Mouse (Mus musculus): ENCODE results near the gene Kmt2b.

Kmt2b gene

DNA sequence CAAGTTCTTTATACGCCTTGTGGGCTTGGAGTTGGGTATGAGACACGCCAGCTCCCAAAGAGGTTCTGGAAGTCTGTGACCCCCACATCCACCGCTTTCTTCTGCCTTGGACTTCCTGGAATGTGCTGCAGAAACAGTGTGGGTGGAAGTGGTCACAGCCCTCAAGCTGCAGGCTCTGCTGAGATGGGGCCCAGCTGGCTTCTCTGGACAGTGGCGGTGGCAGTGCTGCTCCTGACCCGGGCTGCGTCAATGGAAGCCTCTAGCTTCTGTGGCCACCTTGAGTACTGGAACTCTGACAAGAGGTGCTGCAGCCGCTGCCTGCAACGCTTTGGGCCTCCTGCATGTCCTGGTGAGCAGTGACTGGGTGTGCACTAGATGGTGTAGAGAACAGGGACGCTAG is 22.5 kb downstream of the Kmt2b start:
- no peak for DNase-seq (ENCODE audit: low read depth)

DNA sequence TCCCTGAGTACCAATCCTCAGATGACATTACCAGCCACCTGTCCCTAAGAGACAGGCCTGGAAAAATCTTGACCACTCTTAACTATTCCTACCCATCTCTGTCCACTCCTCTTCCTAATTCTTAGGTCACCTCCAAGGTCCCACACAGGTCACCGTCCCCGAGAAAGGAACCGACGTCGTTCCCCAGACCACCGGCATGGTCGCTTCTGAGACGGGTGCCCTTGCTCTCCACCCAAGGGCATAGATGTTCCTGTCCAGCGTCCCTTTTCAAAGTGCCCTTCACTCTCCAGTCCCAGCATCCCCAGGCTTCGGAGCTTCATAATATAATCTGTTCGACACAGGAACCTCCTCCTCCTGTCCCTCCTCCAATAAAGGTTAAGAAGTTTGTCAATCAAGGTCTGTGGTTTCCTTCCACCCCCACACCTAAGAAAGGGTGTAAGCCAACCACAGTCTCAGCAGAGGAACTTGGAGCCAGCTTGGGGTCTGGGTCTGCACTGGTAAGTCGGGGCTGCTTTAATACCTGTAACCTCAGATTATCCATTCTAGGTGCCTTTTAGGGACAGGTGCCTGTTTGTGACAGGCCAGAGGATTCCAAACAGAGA is 23.5 kb downstream of the Kmt2b start, which contains the start of gene Igflr1:
Gene Igflr1, plus strand, starts transcription at position 458 of the 602 bp plus-strand sequence.
- no peak for DNase-seq (ENCODE audit: low read depth)

DNA sequence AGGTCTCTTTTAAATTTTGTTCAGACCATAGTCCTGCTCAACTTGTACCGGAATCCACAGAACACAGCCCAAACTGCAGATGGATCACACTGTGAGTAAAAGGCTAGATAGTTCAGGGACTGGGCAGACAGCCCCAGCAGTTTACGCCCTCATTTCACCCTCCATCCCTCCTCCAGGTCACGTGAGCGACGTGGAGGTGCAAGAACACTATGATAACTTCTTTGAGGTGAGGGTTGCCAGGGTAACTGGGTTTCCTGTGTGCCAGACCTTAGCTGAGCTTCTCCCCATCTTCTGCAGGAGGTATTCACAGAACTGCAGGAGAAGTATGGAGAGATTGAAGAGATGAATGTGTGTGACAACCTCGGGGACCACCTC is 24.6 kb downstream of the Kmt2b start:
- DNase-seq (ENCODE audit: low read depth), result no peak

DNA sequence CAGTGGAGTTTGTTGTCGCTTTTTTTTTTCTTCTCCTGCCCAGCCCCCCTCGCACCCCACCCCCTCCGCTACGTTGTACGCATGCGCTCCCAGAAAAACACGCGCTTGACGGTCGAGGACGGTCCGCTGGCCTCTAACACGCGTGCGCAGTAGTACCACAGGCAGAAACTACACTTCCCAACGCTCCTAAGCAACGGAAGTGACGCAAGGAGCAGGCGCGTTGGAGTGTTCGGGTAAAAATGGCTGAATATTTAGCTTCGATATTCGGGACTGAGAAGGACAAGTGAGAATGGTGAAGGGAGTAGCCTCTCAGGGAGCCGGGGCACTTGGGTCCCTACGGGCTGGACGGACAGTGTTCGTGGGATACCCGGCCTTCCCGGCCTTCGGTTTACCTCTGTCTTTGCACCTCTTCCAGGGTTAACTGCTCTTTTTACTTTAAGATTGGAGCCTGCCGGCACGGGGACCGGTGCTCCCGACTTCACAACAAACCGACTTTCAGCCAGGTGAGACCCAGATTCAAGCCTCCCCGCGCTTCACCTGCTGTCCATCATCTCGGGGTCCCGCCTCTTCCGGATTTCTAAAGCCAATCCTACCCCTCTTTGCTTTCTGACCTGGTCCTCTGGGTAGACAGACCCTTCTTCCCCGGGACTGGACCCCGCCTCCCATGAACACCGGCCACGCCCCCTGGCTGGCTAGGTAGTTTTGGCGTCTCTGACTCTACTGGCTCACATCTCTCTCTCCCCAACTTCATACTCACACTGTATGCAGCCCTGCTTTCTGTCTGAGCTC is 25.2 kb downstream of the Kmt2b start, which contains the start of the genes U2af1l4, Gm49396 and Psenen:
Gene U2af1l4, plus strand, starts transcription at position 185 of the 789 bp plus-strand sequence.
Gene Gm49396, plus strand, starts transcription at position 228 of the 789 bp plus-strand sequence.
Gene Psenen, minus strand, starts transcription at position 511 of the 789 bp plus-strand sequence.
- peak; percentile 99 for DNase-seq (ENCODE audit: low read depth)

DNA sequence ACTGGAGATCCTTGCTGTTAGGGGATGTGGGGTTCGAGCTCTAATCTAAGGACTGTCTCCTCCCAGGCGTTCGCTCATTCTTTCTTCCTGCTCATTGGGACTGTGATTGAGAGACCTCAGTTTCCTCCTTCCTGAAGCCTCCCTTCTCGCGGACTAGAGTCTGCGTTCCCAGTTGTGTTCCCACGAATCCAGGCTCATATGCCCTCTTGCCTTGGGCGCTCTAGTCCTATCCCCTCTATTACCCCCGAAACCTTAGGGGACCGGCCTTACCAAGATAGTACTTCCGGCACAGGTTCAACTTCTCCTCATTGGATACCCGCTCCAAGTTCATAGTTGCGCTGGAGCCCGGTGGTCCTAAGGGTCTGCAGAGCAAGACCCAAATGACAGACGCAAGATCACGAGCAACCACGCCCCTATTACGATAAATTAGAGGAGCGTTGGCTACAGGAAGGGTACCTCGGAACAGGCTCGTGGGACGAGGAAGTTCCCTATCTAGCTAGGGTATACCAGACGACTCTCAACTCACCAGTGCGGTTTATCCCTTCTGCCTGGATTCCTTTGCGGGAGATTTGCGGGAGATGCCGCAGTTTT is 25.9 kb downstream of the Kmt2b start:
- DNase-seq (ENCODE audit: low read depth), result no peak

DNA sequence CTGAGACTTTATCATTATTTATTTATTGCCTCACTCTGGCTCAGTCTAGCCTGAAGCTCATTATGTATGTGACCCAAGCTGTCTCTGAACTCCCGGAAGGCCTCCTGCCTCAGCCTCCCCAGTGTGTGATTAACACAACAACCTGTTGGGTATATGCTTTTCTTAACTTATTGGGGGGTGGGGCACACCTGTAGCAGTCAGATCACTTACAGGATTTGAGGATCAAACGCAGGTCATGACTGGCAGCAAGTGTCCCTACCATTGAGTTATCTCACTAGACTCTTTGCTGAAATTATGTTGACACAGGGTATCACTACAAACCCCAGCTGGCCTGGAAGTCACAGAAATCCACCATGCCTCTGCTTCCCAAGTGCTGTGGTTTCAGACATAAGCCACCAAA is 28.2 kb downstream of the Kmt2b start:
- no peak for DNase-seq (ENCODE audit: low read depth)

DNA sequence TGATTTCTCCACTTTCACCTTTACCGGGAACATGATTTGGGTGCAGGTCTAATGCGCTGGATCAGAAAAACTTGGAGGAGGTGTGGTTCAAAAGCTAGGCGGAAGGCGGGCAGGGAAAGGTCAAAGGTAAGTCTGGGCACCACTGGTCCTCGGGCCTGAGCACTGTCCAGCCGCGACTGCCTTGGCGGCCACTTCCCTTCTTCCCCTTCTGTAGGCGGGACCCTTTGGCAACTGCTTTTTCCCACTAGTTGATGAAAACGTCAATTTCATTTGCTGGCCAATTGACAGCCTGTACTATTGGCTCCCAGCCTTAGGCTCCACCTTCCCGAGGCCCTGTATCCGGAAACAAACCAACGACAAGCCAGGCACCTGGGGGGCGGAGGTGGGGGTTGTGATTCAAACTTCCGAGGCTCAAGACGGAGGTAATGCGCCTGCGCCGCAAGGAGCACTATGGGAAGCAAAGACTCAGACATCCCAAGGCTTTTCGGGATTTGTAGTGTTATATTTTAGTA is 29.0 kb downstream of the Kmt2b start, which contains the start of gene Lin37:
Gene Lin37, minus strand, starts transcription at position 396 of the 512 bp plus-strand sequence.
- peak; percentile 99 for DNase-seq (ENCODE audit: low read depth)

DNA sequence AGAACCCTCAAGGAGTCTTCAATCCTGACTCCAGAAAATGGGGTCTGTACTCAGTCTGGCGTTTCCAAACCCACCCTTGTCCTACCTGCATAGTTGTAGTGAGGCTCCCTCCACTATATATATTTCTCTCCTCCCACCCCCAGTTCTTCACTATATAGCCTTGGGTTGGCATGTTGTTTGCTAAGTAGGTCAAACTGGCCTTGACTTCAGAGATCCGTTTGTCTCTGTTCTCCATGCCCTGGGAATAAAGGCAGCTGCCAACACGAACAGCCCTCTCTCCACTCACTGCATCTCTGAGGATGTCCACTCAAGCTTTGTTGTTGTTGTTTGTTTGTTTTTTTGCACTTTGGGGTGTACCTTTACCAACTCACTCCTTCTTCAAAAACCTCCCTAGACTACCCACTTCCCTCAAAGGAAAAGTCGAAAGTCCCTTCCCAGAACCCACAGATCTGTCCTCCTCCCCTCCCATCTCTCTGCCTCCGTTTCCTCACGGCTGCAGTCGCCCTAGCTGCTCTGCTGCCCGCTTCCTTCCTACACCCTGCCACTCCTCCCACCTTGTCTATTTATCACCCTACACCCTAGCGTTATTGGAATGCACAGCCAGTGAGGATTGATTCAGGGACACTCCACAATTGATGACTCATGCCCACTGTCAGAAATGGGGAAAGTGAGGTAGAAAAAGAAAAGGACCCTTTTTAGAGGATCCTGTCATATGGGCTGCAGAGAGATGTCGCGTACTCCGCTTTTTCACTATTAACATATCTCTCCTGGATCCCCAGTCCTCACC is 29.7 kb downstream of the Kmt2b start:
- DNase-seq (ENCODE audit: low read depth), result peak; percentile 34

DNA sequence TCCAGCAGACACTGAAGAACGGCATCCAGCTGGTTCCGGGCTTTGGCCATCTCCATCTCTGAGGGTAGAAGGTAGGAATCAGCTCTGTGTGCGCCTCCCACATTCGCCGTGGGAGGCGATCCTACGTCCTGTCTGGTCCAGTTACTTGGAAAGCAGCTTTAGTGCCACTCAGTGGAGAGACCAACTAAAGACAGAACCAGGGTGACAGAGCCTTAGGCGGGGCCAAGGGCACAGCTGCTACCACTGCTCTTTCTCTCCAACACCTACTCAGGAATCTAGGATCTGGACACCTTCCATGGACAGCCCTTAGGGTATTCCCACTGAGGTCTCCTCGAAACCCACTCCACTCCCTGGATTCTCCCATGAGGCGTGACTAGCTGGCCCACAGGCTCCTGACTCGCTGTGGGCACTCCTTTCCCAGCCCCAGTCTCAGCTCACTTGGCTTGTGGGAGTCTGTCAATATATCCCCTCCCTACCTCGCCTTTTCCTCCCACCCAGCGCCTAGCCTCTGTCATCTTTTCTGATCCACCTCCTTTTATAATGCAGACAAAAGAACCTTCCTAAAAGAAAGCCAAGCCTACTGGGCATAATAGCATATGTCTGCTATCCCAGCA is 30.5 kb downstream of the Kmt2b start:
- no peak for DNase-seq (ENCODE audit: low read depth)

DNA sequence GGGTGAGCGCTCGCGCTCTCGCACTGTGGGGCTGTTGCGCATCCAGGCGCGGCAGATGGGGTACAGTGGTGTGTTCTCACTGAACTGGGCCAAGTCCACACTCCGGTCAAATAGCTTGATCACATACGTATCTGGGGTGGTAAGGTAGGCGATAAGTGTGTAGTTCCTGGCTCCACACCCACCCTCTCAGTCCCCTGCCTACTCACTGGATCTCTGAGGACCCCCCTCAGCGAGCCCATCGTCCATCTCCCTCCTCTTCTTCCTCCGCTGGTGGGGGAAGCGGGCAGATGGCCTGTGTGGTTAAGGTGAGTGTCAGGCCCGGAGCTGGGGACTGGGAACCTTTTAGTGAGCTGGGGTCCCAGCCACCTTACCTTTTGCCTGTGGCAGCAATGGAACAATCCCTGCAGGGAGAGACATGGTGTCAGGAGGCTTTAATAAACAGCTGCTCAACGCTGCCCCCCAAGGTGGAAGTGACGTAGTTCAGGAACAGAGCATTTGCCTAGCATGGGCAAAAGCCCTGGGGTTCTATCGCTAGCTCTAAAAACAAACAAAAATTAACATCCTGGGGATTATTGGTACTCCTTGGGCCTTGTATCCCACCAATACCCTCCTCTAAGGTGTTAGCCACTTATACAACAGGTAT is 31.5 kb downstream of the Kmt2b start:
- DNase-seq (ENCODE audit: low read depth), result peak; percentile 52

DNA sequence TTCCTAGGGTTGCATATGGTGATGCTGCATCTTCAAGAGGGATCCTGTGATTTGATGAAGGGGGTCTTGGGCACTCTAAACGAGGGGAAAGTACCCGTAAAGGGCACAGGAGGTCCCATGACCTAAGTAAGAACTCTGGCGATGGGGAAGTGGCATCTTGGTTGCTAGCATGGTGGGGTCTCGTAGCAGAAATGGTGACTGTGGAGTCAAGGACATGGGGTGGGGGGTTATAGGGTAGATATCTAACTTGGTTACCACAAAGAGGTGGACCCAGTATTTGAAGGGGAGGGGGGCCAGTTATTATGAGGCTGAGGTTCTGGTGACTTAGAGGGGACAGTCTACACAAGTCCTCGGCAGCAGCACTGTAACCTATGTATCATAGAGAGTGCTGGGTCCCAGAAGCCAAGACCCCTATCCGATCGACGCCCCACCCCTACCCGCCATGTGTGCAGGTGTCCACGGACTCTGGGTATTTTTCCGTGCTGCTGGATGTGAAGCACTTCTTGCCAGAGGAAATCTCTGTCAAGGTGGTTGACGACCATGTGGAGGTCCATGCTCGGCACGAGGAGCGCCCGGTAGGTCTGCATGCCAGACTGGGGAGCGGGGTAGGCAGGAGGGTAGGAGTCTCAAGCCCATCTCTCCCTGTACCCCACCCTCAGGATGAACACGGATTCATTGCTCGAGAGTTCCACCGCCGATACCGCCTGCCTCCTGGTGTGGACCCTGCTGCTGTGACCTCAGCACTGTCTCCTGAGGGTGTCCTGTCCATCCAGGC is 34.5 kb downstream of the Kmt2b start:
- DNase-seq (ENCODE audit: low read depth), result no peak

DNA sequence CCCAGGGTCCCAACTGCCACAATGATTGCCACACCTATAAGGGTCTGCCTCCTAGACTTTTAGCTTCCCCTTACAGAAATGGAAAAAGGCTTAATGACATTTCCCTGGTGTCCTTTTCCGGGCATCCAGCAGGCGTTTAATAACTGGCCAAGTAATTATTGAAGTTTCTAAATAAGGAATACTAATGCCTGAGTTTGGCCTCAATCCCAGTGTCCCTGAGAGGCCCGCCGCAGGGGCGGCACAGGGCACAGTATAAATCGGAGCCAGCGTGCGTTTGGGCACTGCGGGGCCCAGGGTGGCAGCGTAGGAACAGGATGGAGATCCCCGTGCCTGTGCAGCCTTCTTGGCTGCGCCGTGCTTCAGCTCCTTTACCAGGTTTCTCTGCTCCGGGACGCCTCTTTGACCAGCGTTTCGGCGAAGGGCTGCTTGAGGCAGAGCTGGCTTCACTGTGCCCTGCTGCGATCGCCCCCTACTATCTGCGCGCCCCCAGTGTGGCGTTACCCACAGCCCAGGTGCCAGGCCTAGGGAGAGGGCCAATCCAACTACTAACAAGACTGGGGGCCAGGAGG is 35.4 kb downstream of the Kmt2b start:
- peak; percentile 78 for DNase-seq (ENCODE audit: low read depth)

DNA sequence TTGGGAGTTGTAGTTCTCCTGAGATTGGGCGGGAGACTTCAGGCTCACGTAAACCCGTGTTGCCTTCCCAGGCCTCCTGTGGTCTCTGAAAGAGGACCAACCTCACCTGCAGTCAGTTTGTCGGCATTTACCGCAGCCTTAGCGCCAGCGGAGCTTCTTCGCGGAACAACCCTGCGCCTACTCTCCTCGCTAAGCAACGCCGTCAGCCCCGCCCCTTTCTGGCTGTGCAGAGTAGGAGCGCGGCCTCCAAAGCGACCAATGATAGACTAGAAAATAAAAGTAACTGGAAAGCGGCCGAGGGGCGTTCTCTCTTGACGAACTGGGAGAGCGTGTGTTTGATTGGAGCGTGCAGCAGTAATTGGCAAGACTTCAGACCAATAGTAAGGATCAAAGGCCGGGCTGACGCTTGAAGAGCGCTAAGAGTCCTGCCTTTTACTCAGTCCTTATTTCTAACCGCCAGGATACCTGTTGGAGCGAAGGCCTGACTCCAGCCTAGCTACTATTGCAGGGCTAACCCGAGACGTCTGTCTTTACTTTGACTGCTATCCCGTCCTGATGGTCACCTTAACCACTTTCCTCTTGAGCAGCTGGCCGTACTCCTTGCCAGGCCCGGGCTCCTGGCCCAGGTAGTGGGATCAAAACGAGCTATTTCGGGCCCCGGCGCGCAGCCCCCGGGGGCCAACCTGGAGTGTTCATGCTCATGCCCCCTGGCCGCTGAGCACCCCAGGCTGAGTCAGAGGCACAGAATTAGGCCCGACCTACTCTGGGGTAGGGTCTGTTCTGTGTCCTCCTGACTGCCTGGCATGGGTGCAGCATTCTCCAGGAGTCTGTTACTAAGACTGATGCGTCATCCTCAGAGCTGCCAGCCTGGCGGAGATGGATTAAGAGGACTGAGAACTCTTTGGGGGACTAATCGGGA is 36.2 kb downstream of the Kmt2b start, which contains the start of the genes Hspb6 and Proser3:
Gene Hspb6, plus strand, starts transcription at position 77 of the 919 bp plus-strand sequence.
Gene Proser3, minus strand, starts transcription at position 198 of the 919 bp plus-strand sequence.
- DNase-seq (ENCODE audit: low read depth), result peak; percentile 100

DNA sequence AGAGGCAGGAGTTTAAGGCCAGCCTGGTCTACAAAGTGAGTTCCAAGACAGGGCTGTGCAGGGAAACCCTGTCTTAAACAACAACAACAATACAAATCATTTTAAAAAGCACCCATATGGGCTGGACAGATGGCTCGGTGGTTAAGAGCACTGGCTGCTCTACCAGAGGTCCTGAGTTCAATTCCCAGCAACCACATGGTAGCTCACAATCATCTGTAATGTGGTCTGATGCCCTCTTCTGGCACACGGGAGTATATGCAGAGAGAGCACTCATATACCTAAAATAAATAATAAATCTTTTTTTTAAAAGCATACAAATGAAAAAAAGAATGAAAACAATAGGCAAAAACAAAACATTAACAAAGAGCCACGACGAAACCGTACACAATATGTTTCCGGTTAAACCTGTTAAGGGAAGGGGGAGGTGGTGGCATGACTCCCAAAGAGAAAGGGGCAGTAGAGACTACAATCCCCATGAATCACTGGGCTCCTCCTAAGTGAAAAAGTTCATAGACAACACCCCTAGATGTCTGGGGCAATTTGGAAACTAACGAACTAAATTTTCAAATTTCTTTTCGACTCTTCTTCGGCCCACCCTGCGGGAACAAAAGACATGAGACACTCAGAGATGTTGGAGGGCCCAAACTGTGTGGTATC is 37.0 kb downstream of the Kmt2b start:
- no peak for DNase-seq (ENCODE audit: low read depth)

DNA sequence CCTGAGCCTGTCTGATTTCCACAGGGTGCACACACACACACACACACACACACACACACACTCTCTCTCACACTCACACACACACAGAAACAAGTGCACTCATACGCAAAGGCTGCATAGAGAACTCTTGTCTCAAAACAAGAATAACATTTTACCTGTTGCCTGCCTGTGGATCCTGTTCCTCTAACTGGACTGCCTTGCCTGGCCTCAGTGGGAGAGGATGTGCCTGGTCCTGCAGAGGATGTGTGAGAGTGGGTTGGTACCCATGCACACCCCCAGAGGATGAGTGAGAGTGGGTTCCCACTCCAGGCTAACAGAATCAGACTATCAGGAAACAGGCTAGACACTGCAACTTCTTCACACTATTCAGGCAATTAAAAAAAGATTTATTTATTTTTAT is 37.9 kb downstream of the Kmt2b start:
- no peak for DNase-seq (ENCODE audit: low read depth)

DNA sequence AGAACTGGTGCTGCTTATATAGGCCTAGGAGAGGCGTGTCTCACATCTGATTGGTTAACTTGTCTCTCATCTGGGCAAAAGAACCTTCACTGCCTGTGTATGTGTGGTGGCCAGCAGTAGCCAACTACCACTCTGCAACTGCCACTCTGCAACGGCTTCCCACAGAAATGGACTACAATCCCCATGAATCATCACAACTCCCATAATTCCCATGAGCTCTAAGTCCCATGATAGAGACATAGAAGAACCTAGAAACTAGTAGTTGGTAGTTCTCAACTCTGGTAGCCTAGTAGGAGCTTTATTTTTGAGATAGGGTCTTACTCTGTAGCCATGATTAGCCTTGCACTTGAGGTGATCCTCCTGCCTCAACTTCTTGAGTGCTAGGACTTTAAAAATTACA is 38.6 kb downstream of the Kmt2b start:
- DNase-seq (ENCODE audit: low read depth), result no peak

DNA sequence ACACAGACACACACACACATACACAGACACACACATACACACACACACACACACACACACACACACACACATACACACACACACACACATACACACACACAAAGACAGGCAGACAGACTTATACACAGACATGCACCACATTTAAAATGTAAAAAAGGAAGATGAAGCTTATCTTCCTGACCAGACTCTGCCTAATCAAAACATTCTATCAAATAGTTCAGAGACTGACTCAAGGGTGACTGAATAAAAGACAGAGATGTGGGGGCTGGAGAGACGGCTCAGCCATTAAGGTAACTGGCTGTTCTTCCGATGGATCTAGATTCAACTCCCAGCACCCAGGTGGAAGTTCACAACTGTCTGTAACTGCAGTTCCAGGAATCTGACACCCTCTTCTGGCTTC is 44.2 kb downstream of the Kmt2b start:
- no peak for DNase-seq (ENCODE audit: low read depth)

DNA sequence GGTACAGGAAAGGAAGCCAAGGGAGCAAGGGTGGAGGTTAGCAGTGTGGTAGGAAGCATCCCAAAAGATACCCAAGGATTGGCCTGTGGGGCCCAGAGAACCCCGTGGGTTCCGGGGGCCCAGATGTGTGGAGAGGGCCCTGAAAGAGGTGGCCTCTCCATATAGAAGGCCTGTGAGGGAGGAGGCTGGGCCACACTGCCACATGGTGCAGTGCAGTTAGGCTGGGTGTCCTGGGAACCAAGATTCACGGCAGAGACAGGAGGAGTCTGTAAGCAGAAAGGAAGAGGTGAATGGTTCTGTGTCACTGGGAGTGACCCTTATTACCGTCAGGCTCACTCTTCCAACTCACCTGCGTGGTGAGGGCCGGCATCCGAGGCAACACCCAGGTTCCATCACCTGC is 48.0 kb downstream of the Kmt2b start:
- DNase-seq (ENCODE audit: low read depth), result no peak
